Mouse (Mus musculus): Measurements from ENCODE around the gene Hist1h2bk.

GRCm38 (mm10) chr13:22041651-22042567 is 6.2 kb downstream of the Hist1h2bk start:
- no peak for TF ChIP-seq CTCF (IDR thresholded peaks at IDR 0.05; ENCODE audit: borderline replicate concordance, control insufficient read depth, extremely low read depth, insufficient read depth, low read length, poor library complexity)
- TF ChIP-seq POLR2A (IDR thresholded peaks at IDR 0.05; ENCODE audit: control insufficient read depth, extremely low read depth, insufficient read depth, low read length, poor library complexity): no peak
